Mouse (Mus musculus) C2C12 (cell line): ENCODE results near the gene Zfand2a. TPM values are rescaled to one million over a fixed set of nuclear protein-coding genes. Genes with fewer than 3 reads are reported as not detected.

ENCODE experiments used
- H3K27me3 ChIP-seq: one replicate; pipeline ENCODE4 v1.6.1; 2011; ENCODE audit not compliant: control insufficient read depth, insufficient read depth, insufficient read length
- H3K36me3 ChIP-seq: one replicate; pipeline ENCODE4 v1.6.1; 2011; ENCODE audit not compliant: control insufficient read depth, insufficient read depth
- H3K4me3 ChIP-seq: one replicate; pipeline ENCODE4 v1.5.1; 2011; ENCODE audit warnings: mild to moderate bottlenecking, control low read depth; ENCODE audit not compliant: poor library complexity, insufficient read depth, severe bottlenecking
- H3K79me2 ChIP-seq: one replicate; pipeline ENCODE4 v1.6.1; 2011; ENCODE audit not compliant: control insufficient read depth, insufficient read depth
- H3K79me3 ChIP-seq: one replicate; pipeline ENCODE4 v1.6.1; 2011; ENCODE audit warnings: low read depth, control low read depth
- H3ac ChIP-seq: one replicate; pipeline ENCODE3; 2011; ENCODE audit warnings: low read depth; ENCODE audit not compliant: control insufficient read depth, insufficient read length
- CEBPB ChIP-seq: IDR thresholded peaks from one replicate; pipeline ENCODE4 v1.6.1; 2011; ENCODE audit warnings: low read depth, mild to moderate bottlenecking, control low read depth, moderate library complexity
- CTCF ChIP-seq: IDR thresholded peaks from one replicate; pipeline ENCODE4 v1.5.1; 2011; ENCODE audit not compliant: control insufficient read depth, insufficient read depth, insufficient read length
- FOSL1 ChIP-seq: IDR thresholded peaks from one replicate; pipeline ENCODE4 v1.8.0; 2011; ENCODE audit warnings: mild to moderate bottlenecking, low read length; ENCODE audit not compliant: poor library complexity, insufficient read depth, severe bottlenecking
- MAX ChIP-seq: IDR thresholded peaks from one replicate; pipeline ENCODE4 v1.6.1; 2011; ENCODE audit warnings: mild to moderate bottlenecking, control low read depth
- MYOD1 ChIP-seq: IDR thresholded peaks from one replicate; pipeline ENCODE4 v1.6.1; 2011; ENCODE audit warnings: low read depth; ENCODE audit not compliant: control insufficient read depth, insufficient read length
- MYOG ChIP-seq: IDR thresholded peaks from one replicate; pipeline ENCODE4 v1.6.1; 2011; ENCODE audit not compliant: control insufficient read depth, insufficient read length; ENCODE audit errors: extremely low read depth
- USF1 ChIP-seq: IDR thresholded peaks from one replicate; pipeline ENCODE4 v1.6.1; 2011; ENCODE audit warnings: low read depth, mild to moderate bottlenecking, control low read depth, moderate library complexity
- polyA plus RNA-seq: library from polyadenylated mRNA; unstranded; fragments of >200 nt; fragmentation: generic; extraction: Trizol; gene quantifications from one replicate; pipeline ENCODE4 v1.2.1, GENCODE M21; 2012; ENCODE audit warnings: missing spikeins

Gene Zfand2a
- polyA plus RNA-seq, 1 experiment = 23.6 TPM

DNA sequence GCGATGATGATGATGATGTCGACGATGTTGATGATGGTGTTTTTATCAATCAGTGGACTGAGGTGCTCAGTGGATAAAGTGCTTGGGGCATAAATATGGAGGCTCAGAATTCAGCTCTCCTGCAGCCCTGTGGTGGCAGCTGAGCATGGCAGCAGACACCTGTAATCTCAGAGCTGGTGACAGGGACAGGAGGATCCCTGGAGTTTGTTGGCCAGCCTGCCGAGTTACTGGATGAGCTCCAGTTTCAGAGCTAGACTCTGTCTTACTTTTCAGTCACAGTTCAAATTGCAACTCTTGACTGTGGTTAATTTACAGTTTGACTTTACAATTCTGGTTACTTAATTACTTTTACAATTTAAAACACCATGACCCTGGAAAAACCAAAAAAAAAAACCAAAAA lies 27.9 kb upstream of the Zfand2a start:
- TF ChIP-seq CTCF = no peak
- no peak for TF ChIP-seq MYOG
- no peak for TF ChIP-seq CEBPB
- TF ChIP-seq FOSL1 = no peak
- TF ChIP-seq MAX = no peak
- TF ChIP-seq USF1 = no peak
- Histone ChIP-seq H3K4me3 (no peak overlapping the region), H3K79me3 (no peaks in the 10 kb centered on the region), H3K27me3 (peaks cover 19% of the 10 kb centered on the region), H3K79me2 (no peaks in the 10 kb centered on the region), H3ac (no peak overlapping the region), H3K36me3 (no peaks in the 10 kb centered on the region)

DNA sequence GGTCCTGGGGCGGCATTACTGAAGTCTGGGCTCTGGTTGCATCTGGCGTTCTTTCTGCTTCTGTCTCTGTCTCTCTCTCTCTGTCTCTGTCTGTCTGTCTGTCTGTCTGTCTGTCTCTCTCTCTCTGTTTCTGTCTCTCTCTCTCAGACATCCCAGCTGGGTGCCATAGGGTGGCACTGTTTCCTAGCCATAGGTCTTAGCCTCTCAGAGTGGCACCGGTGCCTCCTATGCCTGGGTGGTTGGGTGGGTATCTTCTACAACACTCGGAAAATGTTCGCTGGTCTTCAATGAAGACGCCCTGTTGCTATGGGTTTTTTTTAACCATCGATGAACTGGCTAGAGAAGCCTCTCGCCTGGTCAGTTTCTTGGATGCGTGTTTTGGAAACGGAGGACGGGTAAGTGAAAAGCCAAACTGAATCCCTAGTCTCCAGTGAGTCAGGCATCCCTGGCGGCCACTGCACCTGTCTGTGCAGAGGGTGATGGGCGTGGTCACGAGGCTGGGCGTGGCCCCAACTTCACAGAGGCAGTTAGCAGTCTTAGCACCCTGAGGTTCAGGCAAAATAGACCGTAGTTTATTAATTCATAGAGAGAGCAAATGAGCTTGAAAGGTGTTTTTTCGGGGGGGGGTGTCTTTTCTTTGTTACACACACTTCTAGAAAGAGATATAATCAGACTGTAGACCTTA lies 26.5 kb upstream of the Zfand2a start:
- Histone ChIP-seq H3ac (no peak overlapping the region), H3K79me3 (no peaks in the 10 kb centered on the region), H3K36me3 (no peaks in the 10 kb centered on the region), H3K4me3 (no peak overlapping the region), H3K27me3 (peaks cover 19% of the 10 kb centered on the region), H3K79me2 (no peaks in the 10 kb centered on the region)
- TF ChIP-seq USF1 (no peak), CEBPB (no peak), MYOG (no peak), CTCF (no peak), FOSL1 (no peak), MYOD1 (no peak), MAX (no peak)

DNA sequence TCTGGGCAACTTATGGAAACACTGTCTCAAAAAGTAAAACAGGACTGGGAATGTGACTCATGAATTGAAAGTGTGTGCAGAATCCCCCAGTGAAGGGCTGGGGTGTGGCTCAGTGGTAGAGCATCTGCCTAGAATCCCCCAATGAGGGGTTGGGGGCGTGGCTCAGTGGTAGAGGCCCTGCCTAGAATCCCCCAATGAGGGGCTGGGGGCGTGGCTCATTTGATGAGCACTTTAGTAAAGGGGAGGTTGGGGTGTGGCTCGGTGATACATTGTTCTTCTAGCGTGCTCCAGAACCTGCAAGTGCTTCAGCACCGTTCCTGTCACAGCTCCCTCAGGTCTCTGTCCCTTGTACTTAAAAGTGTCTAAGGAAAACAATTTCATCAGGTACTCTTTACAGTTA lies 21.9 kb upstream of the Zfand2a start:
- Histone ChIP-seq H3K79me3 (no peaks in the 10 kb centered on the region), H3K79me2 (no peaks in the 10 kb centered on the region), H3ac (no peak overlapping the region), H3K4me3 (no peak overlapping the region), H3K36me3 (no peaks in the 10 kb centered on the region), H3K27me3 (peaks cover 38% of the 10 kb centered on the region)
- no peak for TF ChIP-seq USF1
- no peak for TF ChIP-seq FOSL1
- TF ChIP-seq MYOD1 = no peak
- no peak for TF ChIP-seq CTCF
- no peak for TF ChIP-seq MAX
- TF ChIP-seq MYOG = no peak
- no peak for TF ChIP-seq CEBPB

DNA sequence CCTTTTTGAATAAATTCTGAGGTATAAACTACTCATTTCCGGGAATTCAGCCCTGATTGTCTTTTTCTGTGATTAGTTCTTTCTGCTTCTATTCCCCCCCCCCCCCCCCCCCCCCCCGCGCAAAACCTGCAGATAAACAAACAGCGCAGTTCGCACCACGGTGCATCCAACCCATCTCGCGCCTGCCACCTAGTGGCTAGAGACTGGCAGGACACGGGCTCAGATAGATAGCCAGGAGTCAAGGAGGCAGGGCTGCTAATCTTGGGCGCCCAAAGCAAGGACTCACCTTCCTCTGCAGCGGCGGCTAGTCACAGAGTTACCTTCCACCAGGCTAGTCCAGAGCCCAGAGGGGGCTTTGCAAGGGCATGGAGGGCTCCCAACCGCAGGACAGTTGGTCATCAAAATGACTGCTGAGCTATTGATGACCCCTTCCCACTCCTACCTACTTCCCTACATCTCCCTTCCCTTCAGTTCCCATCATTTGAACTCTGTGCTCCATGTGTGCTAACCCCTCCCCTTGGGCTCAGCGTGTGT lies 20.8 kb upstream of the Zfand2a start:
- H3K36me3 ChIP-seq = no peaks in the 10 kb centered on the region
- H3K27me3 ChIP-seq = peaks cover 36% of the 10 kb centered on the region
- no peak overlapping the region for H3ac ChIP-seq
- no peaks in the 10 kb centered on the region for H3K79me2 ChIP-seq
- no peak for TF ChIP-seq CEBPB
- TF ChIP-seq CTCF = peak; percentile 89
- H3K4me3 ChIP-seq = no peak overlapping the region
- no peaks in the 10 kb centered on the region for H3K79me3 ChIP-seq

DNA sequence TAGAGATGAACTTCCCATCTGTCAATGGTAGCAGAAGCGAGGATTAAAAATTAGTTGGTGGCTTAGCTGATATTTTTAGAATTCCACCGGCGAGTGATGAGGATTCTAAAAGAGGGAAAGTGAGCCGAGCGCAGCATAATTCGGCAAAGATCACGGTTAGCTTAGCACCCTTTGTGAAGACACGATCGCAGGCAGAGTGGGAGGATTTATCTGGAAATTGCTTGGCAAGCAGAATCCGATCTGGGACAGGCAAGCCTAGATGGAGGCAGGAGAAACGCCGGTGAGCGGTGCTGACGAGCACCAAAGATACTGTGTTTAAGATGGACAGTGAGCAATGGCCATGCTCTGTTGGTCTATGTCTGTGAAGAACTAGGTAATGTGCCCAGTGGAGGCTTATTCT lies 17.9 kb upstream of the Zfand2a start:
- no peak overlapping the region for H3K4me3 ChIP-seq

DNA sequence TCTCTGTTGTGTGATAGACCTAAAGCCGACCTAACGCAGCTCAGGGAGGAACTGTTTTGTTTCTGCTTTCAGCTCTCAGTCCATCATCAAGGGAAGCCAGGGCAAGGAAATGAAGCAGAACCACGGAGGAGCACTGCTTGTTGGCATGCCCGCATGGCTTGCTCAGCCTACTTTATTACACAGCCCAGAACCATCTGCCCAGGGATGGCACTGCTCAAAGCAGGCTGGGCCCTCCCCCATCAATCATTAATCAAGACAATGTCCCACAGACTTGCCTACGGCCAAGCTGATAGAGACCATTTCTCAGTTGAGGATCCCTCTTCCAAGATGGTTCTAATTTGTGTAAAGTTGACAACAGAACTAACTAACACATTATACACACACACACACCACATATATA lies 14.4 kb upstream of the Zfand2a start:
- H3K36me3 ChIP-seq = no peaks in the 10 kb centered on the region
- no peaks in the 10 kb centered on the region for H3K79me3 ChIP-seq
- H3ac ChIP-seq = no peak overlapping the region
- H3K79me2 ChIP-seq = no peaks in the 10 kb centered on the region
- no peak overlapping the region for H3K4me3 ChIP-seq
- H3K27me3 ChIP-seq = peaks cover 35% of the 10 kb centered on the region
- no peak for TF ChIP-seq USF1
- no peak for TF ChIP-seq MYOD1

More for the DNA sequence above, 17.9 kb upstream of the Zfand2a start:
- H3ac ChIP-seq = no peak overlapping the region
- no peaks in the 10 kb centered on the region for H3K79me3 ChIP-seq
- no peaks in the 10 kb centered on the region for H3K79me2 ChIP-seq
- H3K27me3 ChIP-seq = peaks cover 40% of the 10 kb centered on the region
- TF ChIP-seq MAX (no peak), FOSL1 (no peak), MYOD1 (no peak), USF1 (no peak), CTCF (no peak), MYOG (no peak), CEBPB (no peak)
- no peaks in the 10 kb centered on the region for H3K36me3 ChIP-seq
